Mouse (Mus musculus) liver, embryonic 14.5 days (tissue): ENCODE results near the gene Evpl. TPM values are rescaled to one million over a fixed set of nuclear protein-coding genes. Genes with fewer than 3 reads are reported as not detected.
"Not testable (repeated sequence)": the region's sequence is repeated elsewhere in the genome, so short reads cannot be mapped to it uniquely, and the experiment has no call there.

ENCODE experiments used
- ATAC-seq: fragments of 200-750 bp; cut with Nextera tagmentation; 2 replicates; pipeline ENCODE4 v1.8.0; 2017; ENCODE audit warnings: moderate number of reproducible peaks, mild to moderate bottlenecking, moderate library complexity; ENCODE audit not compliant: insufficient read depth
- DNase-seq, 3 experiments: peaks; one replicate each; pipeline ENCODE4 v3.0.0-alpha.2; 2012 to 2013; ENCODE audit warnings: low read depth in 3 of 3, low spot score in 3 of 3
- H3K27ac ChIP-seq: fragments of 300-500 bp; sonication (generic); 2 replicates; pipeline ENCODE4 v1.5.1; 2014; ENCODE audit warnings: moderate library complexity, mild to moderate bottlenecking, control low read depth, inconsistent platforms
- H3K27me3 ChIP-seq: fragments of 300-500 bp; sonication (generic); 2 replicates; pipeline ENCODE4 v1.6.1; 2014; ENCODE audit warnings: mild to moderate bottlenecking, low read length, moderate library complexity; ENCODE audit not compliant: control insufficient read depth, insufficient read depth
- H3K36me3 ChIP-seq: fragments of 300-500 bp; sonication (generic); replicated peaks from 2 replicates; pipeline ENCODE4 v1.6.1; 2014; ENCODE audit warnings: low read depth; ENCODE audit not compliant: control insufficient read depth, insufficient read depth
- H3K4me1 ChIP-seq, 2 experiments: fragments of 200-500 bp in 1 of 2; fragments of 300-500 bp in 1 of 2; sonication (generic) in 1 of 2; replicated peaks; 2 replicates each; pipeline ENCODE4 v1.6.1; 2012 to 2014; ENCODE audit warnings: antibody characterized with exemption in 1 of 2, inconsistent platforms in 1 of 2, low read length in 1 of 2; ENCODE audit not compliant: control insufficient read depth in 2 of 2, insufficient read depth in 2 of 2
- H3K4me2 ChIP-seq: fragments of 300-500 bp; sonication (generic); 2 replicates; pipeline ENCODE4 v1.6.1; 2014; ENCODE audit warnings: low read depth, mild to moderate bottlenecking, control low read depth, moderate library complexity
- H3K4me3 ChIP-seq, 2 experiments: fragments of 200-500 bp in 1 of 2; fragments of 300-500 bp in 1 of 2; sonication (generic) in 1 of 2; 2 replicates each; pipeline ENCODE4 v1.5.1; 2012 to 2014; ENCODE audit warnings: low read depth in 2 of 2, low read length in 2 of 2, mild to moderate bottlenecking in 2 of 2, control low read depth in 1 of 2, inconsistent platforms in 1 of 2, moderate library complexity in 1 of 2; ENCODE audit not compliant: insufficient read depth in 1 of 2
- H3K9ac ChIP-seq: fragments of 300-500 bp; sonication (generic); replicated peaks from 2 replicates; pipeline ENCODE4 v1.6.1; 2014; ENCODE audit warnings: mild to moderate bottlenecking, control low read depth, moderate library complexity
- H3K9me3 ChIP-seq: fragments of 300-500 bp; sonication (generic); 2 replicates; pipeline ENCODE4 v1.6.1; 2016; ENCODE audit warnings: low read length, mixed read lengths; ENCODE audit not compliant: control insufficient read depth
- CTCF ChIP-seq: IDR thresholded peaks from 2 replicates; pipeline ENCODE4 v1.5.1; 2016; ENCODE audit warnings: antibody characterized with exemption, low read depth, control low read depth
- EP300 ChIP-seq: IDR thresholded peaks from 2 replicates; pipeline ENCODE4 v1.6.1; 2016; ENCODE audit warnings: antibody characterized with exemption, low read depth
- WGBS: fragments of 180-500 bp; shearing (Covaris S2); extraction: QIAGEN DNeasy Blood & Tissue Kit; methylation state at CpG from one replicate; pipeline ENCODE4 v1.1.7; 2014; ENCODE audit not compliant: insufficient replicate concordance; 5-methylcytosine and 5-hydroxymethylcytosine counted together
- polyA plus RNA-seq, 2 experiments: library from polyadenylated mRNA; depleted of rRNA in 1 of 2; stranded (reverse) in 1 of 2; unstranded in 1 of 2; fragments of >200 nt; fragmentation: Nextera tagmentation in 1 of 2; extraction: Ambion mirVana in 1 of 2; gene quantifications; 2 replicates each; pipeline versions ENCODE4 v1.2.1 to v1.2.3; 2012 to 2014

The Evpl gene
- polyA plus RNA-seq, 2 experiments, result 0.04 to 0.09 TPM

DNA sequence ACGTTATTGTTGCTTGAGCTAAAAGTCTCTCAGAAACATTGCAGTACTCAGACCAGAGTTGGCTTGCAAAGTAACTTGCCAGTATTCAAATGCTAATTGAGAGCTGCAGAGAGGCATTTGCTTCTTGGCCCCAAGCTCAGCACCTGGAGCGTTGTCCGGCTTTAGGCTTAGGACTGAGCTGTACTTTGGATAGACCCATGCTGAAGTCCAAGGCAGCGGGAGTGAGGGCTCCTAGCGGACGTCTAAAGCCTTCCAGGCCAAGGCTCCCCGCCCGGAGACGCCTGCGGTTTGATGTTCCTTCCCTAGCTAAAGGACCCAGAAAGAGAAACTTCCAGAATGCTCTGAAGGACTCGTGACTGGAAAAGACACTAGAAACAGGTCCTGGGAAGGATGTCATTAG lies 44.2 kb upstream of the Evpl start:
- WGBS, result under 1% methylated on average over 11 of the region's 11 CpGs
- no peak overlapping the region for H3K9ac ChIP-seq
- no peaks in the 10 kb centered on the region for H3K9me3 ChIP-seq
- H3K4me1 ChIP-seq, result no peaks in the 10 kb centered on the region
- H3K27me3 ChIP-seq, result peaks cover 43% of the 10 kb centered on the region
- H3K27ac ChIP-seq, result no peak overlapping the region
- DNase-seq (no peak), ATAC-seq (no peak)
- TF ChIP-seq CTCF, result no peak
- no peak for TF ChIP-seq EP300
- H3K36me3 ChIP-seq, result no peaks in the 10 kb centered on the region
- H3K4me2 ChIP-seq, result no peak overlapping the region
- no peak overlapping the region for H3K4me3 ChIP-seq

DNA sequence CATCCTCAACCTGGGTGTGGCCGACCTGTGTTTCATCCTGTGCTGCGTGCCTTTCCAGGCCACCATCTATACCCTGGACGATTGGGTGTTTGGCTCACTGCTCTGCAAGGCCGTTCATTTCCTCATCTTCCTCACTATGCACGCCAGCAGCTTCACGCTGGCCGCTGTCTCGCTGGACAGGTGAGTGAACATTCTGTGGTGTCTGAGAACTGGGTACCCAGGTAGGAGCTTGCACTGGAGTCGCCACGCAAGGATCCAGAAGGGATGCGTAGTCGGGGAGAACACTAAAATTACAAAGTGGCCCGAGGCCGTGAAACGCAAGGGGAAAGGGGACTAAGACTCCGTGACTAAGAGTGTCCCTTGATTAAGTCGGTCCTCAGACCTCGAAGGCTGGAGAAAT lies 43.8 kb upstream of the Evpl start:
- H3K27ac ChIP-seq, result no peak overlapping the region
- peak overlapping the region; percentile 2; the same call in 1 of the 2 replicates for H3K4me2 ChIP-seq
- no peak overlapping the region for H3K4me3 ChIP-seq
- WGBS, result 6% methylated on average over 18 of the region's 18 CpGs
- H3K9ac ChIP-seq, result no peak overlapping the region
- H3K4me1 ChIP-seq, result no peaks in the 10 kb centered on the region
- H3K9me3 ChIP-seq, result no peaks in the 10 kb centered on the region
- TF ChIP-seq CTCF (no peak), EP300 (no peak)
- H3K27me3 ChIP-seq, result peaks cover 43% of the 10 kb centered on the region
- no peak for ATAC-seq
- no peaks in the 10 kb centered on the region for H3K36me3 ChIP-seq
- no peak for DNase-seq

DNA sequence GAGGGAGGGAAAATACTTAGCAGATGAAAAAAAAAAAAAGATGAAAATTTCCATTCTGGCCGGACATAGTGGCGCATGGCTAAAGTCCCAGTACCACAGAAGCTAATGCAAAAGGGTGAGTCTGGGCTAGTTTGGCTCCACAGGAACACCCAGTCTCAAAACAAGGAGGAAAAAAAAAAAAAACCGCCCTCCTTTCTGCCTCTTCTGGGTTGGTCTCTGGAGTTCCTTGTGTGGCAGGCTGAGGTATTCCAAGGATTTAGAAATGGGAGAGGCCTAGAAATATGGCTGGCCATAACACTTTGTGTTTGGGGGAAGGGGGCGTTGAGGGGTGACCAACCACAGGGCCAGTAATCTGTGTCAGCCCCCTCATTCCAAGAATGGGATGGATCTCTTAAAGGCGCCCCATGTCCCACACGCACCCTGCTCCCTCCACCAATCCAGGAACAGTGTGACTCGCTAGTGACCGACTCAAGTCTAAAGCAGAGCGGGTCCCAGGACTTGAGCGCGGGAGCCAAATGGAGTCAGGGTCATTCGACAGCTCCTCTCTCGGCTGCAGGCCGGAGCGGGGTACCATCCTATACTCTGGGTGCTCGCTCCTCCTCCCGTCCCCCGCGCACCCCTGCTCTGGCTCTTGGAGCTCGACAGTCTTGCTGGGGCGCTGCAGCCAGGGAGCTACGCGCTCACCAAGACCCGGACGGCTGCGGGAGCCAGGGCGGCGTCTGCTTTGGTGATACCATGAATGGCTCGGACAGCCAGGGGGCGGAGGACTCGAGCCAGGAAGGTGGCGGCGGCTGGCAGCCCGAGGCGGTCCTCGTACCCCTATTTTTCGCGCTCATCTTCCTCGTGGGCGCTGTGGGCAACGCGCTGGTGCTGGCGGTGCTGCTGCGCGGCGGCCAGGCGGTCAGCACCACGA lies 43.1 kb upstream of the Evpl start, which contains the start of gene Galr2:
Gene Galr2, plus strand, starts transcription at position 189 of the 913 bp plus-strand sequence.
- Histone ChIP-seq H3K4me2 (peak within 1 kb of the TSS; percentile 2; the same call in 1 of the 2 replicates), H3K9ac (no peak within 1 kb of the TSS), H3K36me3 (no peaks in the 10 kb centered on the region), H3K4me1 (no peaks in the 10 kb centered on the region), H3K4me3 (no peak within 1 kb of the TSS), H3K27me3 (peaks cover 43% of the 10 kb centered on the region), H3K27ac (no peak within 1 kb of the TSS), H3K9me3 (no peaks in the 10 kb centered on the region)
- TF ChIP-seq EP300, result no peak
- no peak for TF ChIP-seq CTCF
- 7% methylated on average over 48 of the region's 48 CpGs for WGBS
- ATAC-seq (no peak), DNase-seq (no peak)

DNA sequence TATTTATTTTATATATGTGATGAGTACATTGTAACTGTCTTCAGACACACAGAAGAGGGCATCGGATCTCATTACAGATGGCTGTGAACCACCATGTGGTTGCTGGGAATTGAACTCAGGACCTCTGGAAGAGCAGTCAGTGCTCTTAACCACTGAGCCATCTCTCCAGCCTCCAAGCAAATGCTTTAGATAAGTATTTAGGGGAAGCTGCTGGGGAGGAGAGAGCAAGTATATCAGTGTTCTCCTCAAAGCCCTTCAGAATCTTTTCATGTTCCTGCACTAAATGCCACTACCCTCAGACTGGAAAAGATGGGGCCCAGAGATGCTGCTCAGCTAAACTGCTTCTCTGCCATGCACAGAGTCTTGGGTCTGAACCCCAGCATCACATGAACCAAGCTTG lies 39.3 kb upstream of the Evpl start:
- 52% methylated on average over 1 of the region's 1 CpGs for WGBS
- peaks cover 2 to 11% of the 10 kb centered on the region in 2 experiments for H3K4me1 ChIP-seq
- ATAC-seq, H3K4me2 ChIP-seq, DNase-seq, H3K27ac ChIP-seq, H3K9me3 ChIP-seq, H3K4me3 ChIP-seq, H3K9ac ChIP-seq, H3K36me3 ChIP-seq: not testable (repeated sequence)
- peaks cover 20% of the 10 kb centered on the region for H3K27me3 ChIP-seq

DNA sequence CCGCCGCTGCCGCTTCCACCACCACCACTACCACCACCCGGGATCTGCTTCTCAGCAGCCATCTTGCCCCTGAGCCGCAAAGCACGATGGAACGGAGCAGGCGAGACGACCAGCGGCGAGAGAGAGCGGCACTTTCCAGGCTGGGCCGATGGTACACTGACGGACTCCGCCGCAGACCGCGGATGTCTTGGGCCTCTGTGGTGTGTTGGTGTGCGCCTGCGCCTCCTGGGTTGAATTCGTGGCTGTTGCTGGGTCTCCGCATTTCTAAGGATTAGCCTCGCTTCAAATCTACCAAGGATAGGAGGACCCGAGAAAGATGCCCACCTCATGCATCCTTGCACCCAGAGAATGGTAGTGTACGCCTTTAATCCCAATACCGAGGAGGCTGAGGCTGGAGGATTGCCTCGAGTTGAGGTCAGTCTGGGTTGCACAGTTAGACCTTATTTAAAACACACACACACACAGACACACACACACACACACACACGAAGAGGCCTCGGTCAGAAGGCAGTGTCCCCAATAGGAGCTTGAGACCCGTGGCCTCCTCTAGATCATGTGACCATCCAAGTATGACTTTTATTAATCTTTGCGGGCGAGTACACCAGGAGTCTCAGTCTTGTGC lies 36.3 kb upstream of the Evpl start, which contains the start of gene Srp68:
Gene Srp68, minus strand, starts transcription at position 173 of the 622 bp plus-strand sequence.
- peaks cover 2 to 11% of the 10 kb centered on the region in 2 experiments for H3K4me1 ChIP-seq
- no peaks in the 10 kb centered on the region for H3K27me3 ChIP-seq
- H3K9ac ChIP-seq, result peak within 1 kb of the TSS; percentile 96
- WGBS, result 1% methylated on average over 32 of the region's 32 CpGs
- peak within 1 kb of the TSS; percentile 16 for H3K27ac ChIP-seq
- peaks cover 19% of the 10 kb centered on the region for H3K36me3 ChIP-seq
- no peaks in the 10 kb centered on the region for H3K9me3 ChIP-seq
- H3K4me2 ChIP-seq, result peak within 1 kb of the TSS; percentile 77
- DNase-seq, result peak; percentile 73 to 80 (median 76)
- H3K4me3 ChIP-seq, result peak within 1 kb of the TSS; percentile 83 to 100
- TF ChIP-seq CTCF (peak; percentile 43), EP300 (no peak)
- ATAC-seq, result peak; percentile 94
